In genomic region chr7:144883106-144883505, GRCm38 (mm10) we compare ENCODE assay signal across 22 mouse cellular contexts. TPM values are rescaled to one million over a fixed set of nuclear protein-coding genes. Genes with fewer than 3 reads are reported as not detected.
A peak's percentile ranks its signal among the peaks of the same experiment; 100 is the strongest.
DNase-seq lines count a peak whose midpoint lies in the region; ATAC-seq lines count a peak whose summit lies in the region.
"Had no signal": no experiment of that assay in that cellular context is flagged by ENCODE, and none has a peak within 500 bp of the region (broad histone marks: within the 10 kb centered on the region; RNA-seq: fewer than 3 reads in every experiment).

No protein-coding gene starts in this region.

- H3K4me1 ChIP-seq in forebrain, embryonic 14.5 days (ENCODE audit: control insufficient read depth, insufficient read depth, low read length), result no peaks in the 10 kb centered on the region
- H3K4me1 ChIP-seq in forebrain, embryonic 11.5 days (replicated peaks; ENCODE audit: control insufficient read depth, insufficient read depth, low read length), result no peaks in the 10 kb centered on the region
- no peaks in the 10 kb centered on the region for H3K4me1 ChIP-seq in midbrain, embryonic 11.5 days (ENCODE audit: control insufficient read depth, insufficient read depth, low read length)
- no peaks in the 10 kb centered on the region for H3K4me1 ChIP-seq in midbrain, embryonic 13.5 days (replicated peaks)
- 0 out of 2 replicates have a peak, but pooled peaks cover 8% of the 10 kb centered on the region for H3K4me1 ChIP-seq in limb, embryonic 13.5 days
- H3K4me1 ChIP-seq: forebrain, embryonic 15.5 days; liver, embryonic 15.5 days; megakaryocyte, embryonic 14.5 days; neural tube, embryonic 12.5 days had no signal

- no peak overlapping the region for H3K4me3 ChIP-seq in forebrain, embryonic 14.5 days (ENCODE audit: low read depth, low read length)
- H3K4me3 ChIP-seq in forebrain, embryonic 11.5 days (ENCODE audit: low read depth, low read length), result no peak overlapping the region
- H3K4me3 ChIP-seq in midbrain, embryonic 11.5 days (ENCODE audit: low read depth, low read length), result no peak overlapping the region
- no peak overlapping the region for H3K4me3 ChIP-seq in midbrain, embryonic 13.5 days (replicated peaks)
- no peak overlapping the region for H3K4me3 ChIP-seq in limb, embryonic 13.5 days
- H3K4me3 ChIP-seq: forebrain, embryonic 15.5 days; layer of hippocampus, adult 2 months; liver, embryonic 15.5 days; megakaryocyte, embryonic 14.5 days; neural tube, embryonic 12.5 days had no signal

- peak; percentile 23 for DNase-seq in forebrain, embryonic 14.5 days (ENCODE audit: low spot score)
- DNase-seq in forebrain, embryonic 11.5 days (ENCODE audit: low spot score), result no peak
- peak; percentile 68 for DNase-seq in midbrain, embryonic 11.5 days (ENCODE audit: low spot score, missing footprints)
- DNase-seq in NIH3T3 (ENCODE audit: low read depth), result peak; percentile 57
- DNase-seq in ovary, postnatal 36 days (ENCODE audit: low spot score), result no peak
- DNase-seq: cerebellum, postnatal 25 days; heart, postnatal 4 days; kidney, adult 9 months; left cerebral cortex, postnatal 4 days; lung, postnatal 10 days; thymus, postnatal 36 days had no signal

- no peak overlapping the region for H3K27ac ChIP-seq in forebrain, embryonic 14.5 days (ENCODE audit: low read depth, low read length)
- no peak overlapping the region for H3K27ac ChIP-seq in forebrain, embryonic 11.5 days (ENCODE audit: low read depth, low read length)
- H3K27ac ChIP-seq in midbrain, embryonic 11.5 days (ENCODE audit: low read depth, low read length), result no peak overlapping the region
- H3K27ac ChIP-seq in midbrain, embryonic 13.5 days, result no peak overlapping the region
- no peak overlapping the region for H3K27ac ChIP-seq in limb, embryonic 13.5 days
- H3K27ac ChIP-seq: forebrain, embryonic 15.5 days; layer of hippocampus, adult 2 months; liver, embryonic 15.5 days; neural tube, embryonic 12.5 days had no signal

- no peak overlapping the region for H3K9ac ChIP-seq in forebrain, embryonic 14.5 days (ENCODE audit: low read length)
- no peak overlapping the region for H3K9ac ChIP-seq in forebrain, embryonic 11.5 days (ENCODE audit: low read length)
- H3K9ac ChIP-seq in midbrain, embryonic 11.5 days (ENCODE audit: low read length), result no peak overlapping the region
- no peak overlapping the region for H3K9ac ChIP-seq in midbrain, embryonic 13.5 days (replicated peaks)
- H3K9ac ChIP-seq in limb, embryonic 13.5 days, result no peak overlapping the region
- H3K9ac ChIP-seq: forebrain, embryonic 15.5 days; liver, embryonic 15.5 days; neural tube, embryonic 12.5 days had no signal

- no peaks in the 10 kb centered on the region for H3K9me3 ChIP-seq in forebrain, embryonic 14.5 days (replicated peaks; ENCODE audit: control insufficient read depth, low read length)
- H3K9me3 ChIP-seq in forebrain, embryonic 11.5 days (ENCODE audit: control insufficient read depth, low read length), result no peaks in the 10 kb centered on the region
- H3K9me3 ChIP-seq in midbrain, embryonic 11.5 days (ENCODE audit: control insufficient read depth, low read length), result no peaks in the 10 kb centered on the region
- H3K9me3 ChIP-seq in midbrain, embryonic 13.5 days, result no peaks in the 10 kb centered on the region
- H3K9me3 ChIP-seq in limb, embryonic 13.5 days, result no peaks in the 10 kb centered on the region
- H3K9me3 ChIP-seq: forebrain, embryonic 15.5 days; liver, embryonic 15.5 days; neural tube, embryonic 12.5 days had no signal

- no peaks in the 10 kb centered on the region for H3K27me3 ChIP-seq in forebrain, embryonic 14.5 days (replicated peaks; ENCODE audit: control insufficient read depth, insufficient read depth, low read length)
- no peaks in the 10 kb centered on the region for H3K27me3 ChIP-seq in forebrain, embryonic 11.5 days (ENCODE audit: control insufficient read depth, insufficient read depth, low read length)
- H3K27me3 ChIP-seq in midbrain, embryonic 11.5 days (ENCODE audit: control insufficient read depth, insufficient read depth, low read length), result no peaks in the 10 kb centered on the region
- H3K27me3 ChIP-seq in midbrain, embryonic 13.5 days, result no peaks in the 10 kb centered on the region
- H3K27me3 ChIP-seq in limb, embryonic 13.5 days, result peaks cover 7% of the 10 kb centered on the region
- H3K27me3 ChIP-seq: neural tube, embryonic 12.5 days had no signal

- ATAC-seq in forebrain, embryonic 14.5 days, result no peak
- no peak for ATAC-seq in forebrain, embryonic 11.5 days (replicated peaks; ENCODE audit: low FRiP score)
- ATAC-seq in midbrain, embryonic 11.5 days (ENCODE audit: low FRiP score), result no peak
- ATAC-seq in midbrain, embryonic 13.5 days, result no peak
- peak; percentile 74 for ATAC-seq in limb, embryonic 13.5 days (ENCODE audit: low FRiP score, low read depth)
- ATAC-seq: forebrain, embryonic 15.5 days had no signal

- no peaks in the 10 kb centered on the region for H3K36me3 ChIP-seq in forebrain, embryonic 14.5 days (ENCODE audit: control insufficient read depth, insufficient read depth, low read length)
- H3K36me3 ChIP-seq in forebrain, embryonic 11.5 days (ENCODE audit: control insufficient read depth, insufficient read depth, low read length), result no peaks in the 10 kb centered on the region
- H3K36me3 ChIP-seq in midbrain, embryonic 11.5 days (ENCODE audit: control insufficient read depth, insufficient read depth, low read length), result no peaks in the 10 kb centered on the region
- H3K36me3 ChIP-seq in midbrain, embryonic 13.5 days, result no peaks in the 10 kb centered on the region
- no peaks in the 10 kb centered on the region for H3K36me3 ChIP-seq in limb, embryonic 13.5 days
- H3K36me3 ChIP-seq: forebrain, embryonic 15.5 days; liver, embryonic 15.5 days; neural tube, embryonic 12.5 days had no signal

- 34% methylated on average over 2 of the region's 2 CpGs for WGBS in forebrain, embryonic 14.5 days
- WGBS in forebrain, embryonic 11.5 days, result 60% methylated on average over 2 of the region's 2 CpGs
- WGBS in midbrain, embryonic 11.5 days, result 63% methylated on average over 2 of the region's 2 CpGs
- 44% methylated on average over 2 of the region's 2 CpGs for whole genome bisulfite sequencing in midbrain, embryonic 13.5 days
- whole genome bisulfite sequencing in limb, embryonic 13.5 days, result 5% methylated on average over 2 of the region's 2 CpGs

- H3K4me2 ChIP-seq in forebrain, embryonic 14.5 days (ENCODE audit: low read length), result no peak overlapping the region
- H3K4me2 ChIP-seq in forebrain, embryonic 11.5 days (ENCODE audit: low read depth, low read length, severe bottlenecking), result no peak overlapping the region
- H3K4me2 ChIP-seq in midbrain, embryonic 11.5 days, result no peak overlapping the region
- H3K4me2 ChIP-seq in midbrain, embryonic 13.5 days (replicated peaks), result no peak overlapping the region
- H3K4me2 ChIP-seq in limb, embryonic 13.5 days (replicated peaks), result no peak overlapping the region
- H3K4me2 ChIP-seq: forebrain, embryonic 15.5 days; liver, embryonic 15.5 days; neural tube, embryonic 12.5 days had no signal

RNA-seq across cellular contexts. Expression of gene Fgf15, which starts 13.2 kb away (rescaled TPM):
- polyA plus RNA-seq in forebrain, embryonic 14.5 days (2014; fragmentation: Nextera tagmentation; extraction: Ambion mirVana), result 28.1 and 36.3 TPM in 2 replicates
- polyA plus RNA-seq in forebrain, embryonic 11.5 days (2014; fragmentation: Nextera tagmentation; extraction: Ambion mirVana), result 92.1 and 92.3 TPM in 2 replicates
- 89.0 and 104 TPM in 2 replicates for polyA plus RNA-seq in midbrain, embryonic 11.5 days (2014; fragmentation: Nextera tagmentation; extraction: Ambion mirVana)
- 61.2 and 66.9 TPM in 2 replicates for polyA plus RNA-seq in midbrain, embryonic 13.5 days (2015; fragmentation: Nextera tagmentation; extraction: Ambion mirVana)
- 0.22 and 0.31 TPM in 2 replicates for polyA plus RNA-seq in limb, embryonic 13.5 days (2015; fragmentation: Nextera tagmentation; extraction: Ambion mirVana)
- polyA plus RNA-seq: heart, embryonic 14.5 days; intestine, embryonic 14.5 days; liver, embryonic 15.5 days; testis, adult 2 months had no signal

RNA-seq across cellular contexts. Expression of gene LTO1, which starts 31.8 kb away (rescaled TPM):
- 26.7 and 27.8 TPM in 2 replicates for polyA plus RNA-seq in forebrain, embryonic 14.5 days (2014; fragmentation: Nextera tagmentation; extraction: Ambion mirVana)
- 29.2 and 31.1 TPM in 2 replicates for polyA plus RNA-seq in forebrain, embryonic 11.5 days (2014; fragmentation: Nextera tagmentation; extraction: Ambion mirVana)
- 28.0 TPM in 2 replicates for polyA plus RNA-seq in midbrain, embryonic 11.5 days (2014; fragmentation: Nextera tagmentation; extraction: Ambion mirVana)
- 36.4 and 37.8 TPM in 2 replicates for polyA plus RNA-seq in midbrain, embryonic 13.5 days (2015; fragmentation: Nextera tagmentation; extraction: Ambion mirVana)
- 27.5 and 32.9 TPM in 2 replicates for polyA plus RNA-seq in limb, embryonic 13.5 days (2015; fragmentation: Nextera tagmentation; extraction: Ambion mirVana)

RNA-seq across cellular contexts. Expression of gene Fgf4, which starts 35.9 kb away (rescaled TPM):
- not detected in 2 replicates for polyA plus RNA-seq in forebrain, embryonic 14.5 days (2014; fragmentation: Nextera tagmentation; extraction: Ambion mirVana)
- polyA plus RNA-seq in forebrain, embryonic 11.5 days (2014; fragmentation: Nextera tagmentation; extraction: Ambion mirVana), result not detected in 2 replicates
- not detected in 2 replicates for polyA plus RNA-seq in midbrain, embryonic 11.5 days (2014; fragmentation: Nextera tagmentation; extraction: Ambion mirVana)
- not detected in 2 replicates for polyA plus RNA-seq in midbrain, embryonic 13.5 days (2015; fragmentation: Nextera tagmentation; extraction: Ambion mirVana)
- 0.79 and 1.1 TPM in 2 replicates for polyA plus RNA-seq in limb, embryonic 13.5 days (2015; fragmentation: Nextera tagmentation; extraction: Ambion mirVana)
- polyA plus RNA-seq: forebrain, embryonic 15.5 days; gonadal fat pad, adult 2 months; heart, embryonic 14.5 days; intestine, embryonic 14.5 days; liver, embryonic 15.5 days; testis, adult 2 months had no signal

RNA-seq across cellular contexts. Expression of gene Fgf3, which starts 45.2 kb away (rescaled TPM):
- 2.0 and 3.2 TPM in 2 replicates for polyA plus RNA-seq in forebrain, embryonic 14.5 days (2014; fragmentation: Nextera tagmentation; extraction: Ambion mirVana)
- 1.9 and 2.8 TPM in 2 replicates for polyA plus RNA-seq in forebrain, embryonic 11.5 days (2014; fragmentation: Nextera tagmentation; extraction: Ambion mirVana)
- 1.1 TPM in 2 replicates for polyA plus RNA-seq in midbrain, embryonic 11.5 days (2014; fragmentation: Nextera tagmentation; extraction: Ambion mirVana)
- polyA plus RNA-seq in midbrain, embryonic 13.5 days (2015; fragmentation: Nextera tagmentation; extraction: Ambion mirVana), result 5.9 and 7.6 TPM in 2 replicates
- 0.23 and 0.25 TPM in 2 replicates for polyA plus RNA-seq in limb, embryonic 13.5 days (2015; fragmentation: Nextera tagmentation; extraction: Ambion mirVana)
- polyA plus RNA-seq: gonadal fat pad, adult 2 months; heart, embryonic 14.5 days; intestine, embryonic 14.5 days; testis, adult 2 months had no signal

RNA-seq across cellular contexts. Expression of gene Ccnd1, which starts 56.6 kb away (rescaled TPM):
- 60.8 and 70.3 TPM in 2 replicates for polyA plus RNA-seq in forebrain, embryonic 14.5 days (2014; fragmentation: Nextera tagmentation; extraction: Ambion mirVana)
- polyA plus RNA-seq in forebrain, embryonic 11.5 days (2014; fragmentation: Nextera tagmentation; extraction: Ambion mirVana), result 238 and 268 TPM in 2 replicates
- polyA plus RNA-seq in midbrain, embryonic 11.5 days (2014; fragmentation: Nextera tagmentation; extraction: Ambion mirVana), result 285 and 288 TPM in 2 replicates
- 141 and 143 TPM in 2 replicates for polyA plus RNA-seq in midbrain, embryonic 13.5 days (2015; fragmentation: Nextera tagmentation; extraction: Ambion mirVana)
- 167 and 169 TPM in 2 replicates for polyA plus RNA-seq in limb, embryonic 13.5 days (2015; fragmentation: Nextera tagmentation; extraction: Ambion mirVana)

Comparison
In these comparisons a context has a peak if more than half of its experiments do, and no peak if none do; other contexts are left out.
1. DNase-seq: peak in forebrain, embryonic 14.5 days (single experiment), midbrain, embryonic 11.5 days (single experiment) and NIH3T3 (single experiment); none in forebrain, embryonic 11.5 days (single experiment) and ovary, postnatal 36 days (single experiment).
2. RNA of gene Fgf15, which starts 13.2 kb away (polyA plus RNA-seq): 89.0 to 104 TPM in midbrain, embryonic 11.5 days, 92.1 to 92.3 TPM in forebrain, embryonic 11.5 days, 61.2 to 66.9 TPM in midbrain, embryonic 13.5 days and 28.1 to 36.3 TPM in forebrain, embryonic 14.5 days; 0.22 to 0.31 TPM in limb, embryonic 13.5 days; every median in the first group is over 10 times any median in the second.